Mouse (Mus musculus) kidney, embryonic 15.5 days (tissue): Measurements from ENCODE around the gene Nckap5l. TPM values are rescaled to one million over a fixed set of nuclear protein-coding genes. Genes with fewer than 3 reads are reported as not detected.

ENCODE experiments used
- ATAC-seq: fragments of 200-750 bp; cut with Nextera tagmentation; replicated peaks from 2 replicates; pipeline ENCODE4 v1.8.0; 2017; ENCODE audit warnings: moderate TSS enrichment; ENCODE audit not compliant: low FRiP score
- H3K27ac ChIP-seq: fragments of 300-500 bp; sonication (generic); 2 replicates; pipeline ENCODE4 v1.5.1; 2015; ENCODE audit warnings: mild to moderate bottlenecking, inconsistent platforms
- H3K27me3 ChIP-seq: fragments of 300-500 bp; sonication (generic); 2 replicates; pipeline ENCODE4 v1.6.1; 2015; ENCODE audit warnings: inconsistent platforms
- H3K36me3 ChIP-seq: fragments of 300-500 bp; sonication (generic); 2 replicates; pipeline ENCODE4 v1.6.1; 2015; ENCODE audit warnings: inconsistent platforms
- H3K4me1 ChIP-seq: fragments of 300-500 bp; sonication (generic); 2 replicates; pipeline ENCODE4 v1.6.1; 2015; ENCODE audit warnings: inconsistent platforms
- H3K4me2 ChIP-seq: fragments of 300-500 bp; sonication (generic); 2 replicates; pipeline ENCODE4 v1.6.1; 2015; ENCODE audit warnings: moderate library complexity, mild to moderate bottlenecking, inconsistent platforms
- H3K4me3 ChIP-seq: fragments of 300-500 bp; sonication (generic); replicated peaks from 2 replicates; pipeline ENCODE4 v1.5.1; 2015; ENCODE audit warnings: mild to moderate bottlenecking, inconsistent platforms
- H3K9ac ChIP-seq: fragments of 300-500 bp; sonication (generic); 2 replicates; pipeline ENCODE4 v1.6.1; 2015; ENCODE audit warnings: mild to moderate bottlenecking, inconsistent platforms
- H3K9me3 ChIP-seq: fragments of 300-500 bp; sonication (generic); replicated peaks from 2 replicates; pipeline ENCODE4 v1.6.1; 2016; ENCODE audit warnings: inconsistent platforms
- WGBS: fragments of 180-500 bp; shearing (Covaris S2); methylation state at CpG from one replicate; pipeline ENCODE4 v1.1.7; 2015; ENCODE audit warnings: mixed read lengths; 5-methylcytosine and 5-hydroxymethylcytosine counted together
- polyA plus RNA-seq: library from polyadenylated mRNA; unstranded; fragments of >200 nt; fragmentation: Nextera tagmentation; extraction: Ambion mirVana; gene quantifications from 2 replicates; pipeline ENCODE4 v1.2.1, GENCODE M21; 2015

The Nckap5l gene
- polyA plus RNA-seq, 1 experiment from 2014 or later: 11.1 TPM

DNA sequence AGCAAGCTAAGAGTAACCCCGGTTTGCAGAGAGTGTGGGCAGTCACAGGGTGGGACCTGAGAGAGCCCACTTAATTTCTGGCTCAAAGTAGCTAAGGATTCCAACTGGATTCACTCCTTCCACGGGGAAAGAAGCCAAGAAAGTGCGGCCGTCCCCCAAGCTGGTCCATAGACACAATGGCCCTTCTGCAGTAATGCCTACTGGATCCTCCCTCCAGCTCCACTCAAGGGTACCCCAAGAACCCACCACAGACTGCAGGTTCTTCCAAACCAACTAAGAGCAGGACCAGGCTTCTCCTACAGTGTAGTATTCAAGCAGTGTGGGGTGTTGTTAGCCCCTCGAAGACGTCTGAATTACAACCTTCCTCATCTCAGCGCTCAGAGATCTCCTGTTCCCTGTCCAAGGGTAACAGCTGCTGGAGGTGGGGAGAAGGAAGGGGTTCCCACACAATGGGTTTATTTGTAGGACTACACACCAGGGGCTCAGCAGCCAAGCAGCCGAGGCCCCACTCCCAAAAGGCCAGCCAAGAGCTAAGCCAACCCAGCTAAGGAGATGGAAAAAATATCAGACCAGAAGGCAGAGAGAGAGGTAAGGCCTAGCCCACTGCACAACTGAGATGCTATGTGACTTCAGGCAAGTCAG is 16.6 kb downstream of the Nckap5l start:
- H3K4me1 ChIP-seq: peaks cover 67% of the 10 kb centered on the region
- 0 out of 2 replicates have a peak, but pooled peaks have one; percentile 17 for ATAC-seq
- peaks cover 25% of the 10 kb centered on the region; the same call in 1 of the 2 replicates for H3K36me3 ChIP-seq
- H3K27me3 ChIP-seq: no peaks in the 10 kb centered on the region
- H3K4me3 ChIP-seq: no peak overlapping the region
- WGBS: 49% methylated on average over 8 of the region's 8 CpGs
- no peak overlapping the region for H3K4me2 ChIP-seq
- H3K9ac ChIP-seq: no peak overlapping the region
- H3K27ac ChIP-seq: peak overlapping the region; percentile 70
- H3K9me3 ChIP-seq: no peaks in the 10 kb centered on the region

DNA sequence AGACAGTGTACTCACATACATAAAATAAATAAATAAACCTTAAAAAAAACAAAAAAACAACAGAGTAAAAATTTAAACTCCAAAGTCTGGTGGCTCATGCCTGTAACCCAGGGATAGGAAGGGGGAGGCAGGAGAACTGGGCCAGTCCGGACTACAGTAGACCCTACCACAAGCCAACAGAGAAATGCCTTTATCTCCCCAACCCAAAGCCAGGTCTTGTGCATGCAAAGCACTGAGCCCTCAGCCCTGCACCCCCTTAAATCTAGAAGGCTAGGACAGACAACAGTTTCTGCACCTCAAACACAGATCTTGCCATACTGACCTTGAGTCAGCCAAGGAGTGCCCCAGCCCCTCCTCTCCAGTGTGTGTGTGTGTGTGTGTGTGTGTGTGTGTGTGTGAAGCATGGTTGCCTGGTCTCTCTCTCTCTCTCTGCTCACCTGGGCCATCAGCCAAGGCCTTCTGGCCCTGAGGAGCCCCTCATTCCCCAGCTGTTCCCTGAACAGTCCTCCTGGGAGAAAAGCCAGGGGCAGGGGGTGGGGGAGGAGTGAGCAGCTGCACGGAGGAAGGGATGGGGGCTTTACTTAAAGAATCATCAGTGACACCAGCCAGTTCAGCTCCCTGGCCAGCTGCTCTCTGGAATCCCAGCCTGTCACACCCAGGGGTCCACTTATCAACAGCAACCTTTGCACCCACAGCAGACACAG is 17.3 kb downstream of the Nckap5l start:
- Histone ChIP-seq H3K9ac (no peak overlapping the region), H3K36me3 (peaks cover 18% of the 10 kb centered on the region; the same call in 1 of the 2 replicates), H3K27me3 (no peaks in the 10 kb centered on the region), H3K4me2 (no peak overlapping the region), H3K27ac (peak overlapping the region; percentile 70), H3K4me3 (no peak overlapping the region), H3K4me1 (peaks cover 72% of the 10 kb centered on the region), H3K9me3 (no peaks in the 10 kb centered on the region)
- ATAC-seq: peak; percentile 66
- 42% methylated on average over 2 of the region's 2 CpGs for WGBS

DNA sequence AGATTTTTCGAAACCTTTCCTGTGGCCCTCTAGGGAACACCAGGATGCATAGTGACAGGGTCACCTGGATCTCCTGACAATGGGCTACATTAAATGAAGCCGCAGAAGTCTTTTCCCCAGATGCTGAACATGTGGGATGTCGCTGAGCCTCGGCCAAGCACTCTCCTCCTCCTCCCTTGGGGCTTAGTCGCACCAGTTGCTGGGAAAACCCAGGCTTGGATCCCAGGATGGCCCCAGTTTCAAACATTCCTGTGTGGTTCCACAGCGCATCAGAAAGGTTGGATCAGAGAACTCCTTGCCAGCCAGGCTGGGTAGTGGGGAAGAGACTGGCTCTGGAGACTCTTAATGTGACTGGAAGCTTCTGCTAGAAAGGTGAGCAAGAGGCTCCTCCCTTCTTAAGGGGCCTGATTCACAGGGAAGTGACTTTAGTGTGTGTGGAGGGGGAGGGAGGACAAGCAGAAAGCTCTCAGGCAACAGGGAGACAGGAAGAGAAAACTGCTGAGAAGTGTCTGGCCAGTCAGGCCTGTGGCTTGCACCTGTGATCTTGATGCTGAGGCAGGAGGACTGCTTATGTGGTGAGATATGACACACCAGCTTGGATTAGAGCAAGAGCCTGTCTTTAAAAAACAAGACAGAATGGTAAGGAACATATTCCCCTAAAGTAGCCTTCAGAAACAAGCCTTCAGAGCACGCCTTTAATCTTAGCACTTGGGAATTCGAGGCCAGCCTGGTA is 18.4 kb downstream of the Nckap5l start:
- Histone ChIP-seq H3K27ac (no peak overlapping the region), H3K27me3 (no peaks in the 10 kb centered on the region), H3K9ac (no peak overlapping the region), H3K9me3 (no peaks in the 10 kb centered on the region), H3K36me3 (peaks cover 13% of the 10 kb centered on the region; the same call in 1 of the 2 replicates), H3K4me3 (no peak overlapping the region), H3K4me2 (no peak overlapping the region), H3K4me1 (peaks cover 81% of the 10 kb centered on the region)
- no peak for ATAC-seq
- WGBS: 77% methylated on average over 8 of the region's 8 CpGs

DNA sequence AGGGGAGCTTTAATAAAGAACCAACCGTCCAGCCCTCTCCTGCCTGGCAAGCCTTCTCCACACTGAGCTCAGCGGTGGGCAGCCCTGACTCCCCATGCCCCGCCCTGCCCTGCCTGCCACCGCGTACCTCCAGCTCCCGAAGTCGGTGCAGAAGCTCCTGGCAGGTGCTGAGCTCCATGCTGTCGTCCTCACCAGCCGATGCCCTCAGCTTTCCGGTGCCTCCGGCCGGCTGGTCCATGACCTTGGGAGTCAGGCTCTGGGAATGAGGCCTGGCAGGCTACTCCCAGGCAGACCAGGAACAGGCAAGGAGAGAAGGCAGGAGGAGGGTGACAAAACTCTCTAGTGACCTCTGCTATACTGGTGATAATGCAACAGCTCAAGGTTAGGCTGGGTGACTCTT is 23.6 kb downstream of the Nckap5l start:
- no peak overlapping the region for H3K4me3 ChIP-seq
- no peak overlapping the region for H3K4me2 ChIP-seq
- peaks cover 46% of the 10 kb centered on the region for H3K36me3 ChIP-seq
- WGBS: 66% methylated on average over 12 of the region's 12 CpGs
- ATAC-seq: no peak; the same call in 1 of the 2 replicates
- H3K27ac ChIP-seq: no peak overlapping the region
- H3K27me3 ChIP-seq: no peaks in the 10 kb centered on the region
- no peak overlapping the region for H3K9ac ChIP-seq
- H3K9me3 ChIP-seq: no peaks in the 10 kb centered on the region
- H3K4me1 ChIP-seq: peaks cover 91% of the 10 kb centered on the region

DNA sequence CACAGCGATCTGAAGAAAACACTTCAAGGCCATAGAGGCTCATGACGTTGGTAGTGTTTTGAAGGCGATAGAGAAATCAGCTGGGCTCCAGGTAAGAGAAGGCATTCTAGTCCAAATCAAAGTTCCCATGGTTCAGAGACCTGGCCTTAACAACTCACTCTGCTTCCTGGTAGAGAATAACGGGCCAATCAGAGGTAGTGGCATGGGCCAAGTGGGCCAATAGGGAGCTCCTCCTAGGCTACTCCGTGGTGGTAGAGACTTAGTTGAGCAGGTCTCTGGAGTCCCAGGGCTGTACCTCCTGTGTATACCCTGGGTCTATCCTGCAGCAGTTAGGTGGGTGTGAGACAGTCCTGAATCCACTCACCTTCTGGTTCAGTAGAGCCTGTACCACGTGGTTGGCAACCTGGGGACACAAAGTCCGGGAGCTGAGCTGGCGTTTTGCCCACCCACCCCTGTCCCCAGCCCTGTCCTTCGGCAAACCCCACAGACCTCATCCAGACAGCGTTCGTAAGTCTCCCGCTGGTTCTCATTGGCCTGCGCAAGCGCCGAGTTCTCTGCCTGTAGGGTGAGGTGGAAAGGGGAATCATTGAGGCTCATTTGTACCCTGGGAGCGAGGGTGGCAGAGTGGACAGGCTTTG is 24.3 kb downstream of the Nckap5l start:
- Histone ChIP-seq H3K4me1 (peaks cover 84% of the 10 kb centered on the region), H3K36me3 (peaks cover 46% of the 10 kb centered on the region), H3K9me3 (no peaks in the 10 kb centered on the region), H3K4me3 (no peak overlapping the region), H3K4me2 (no peak overlapping the region), H3K9ac (no peak overlapping the region), H3K27me3 (no peaks in the 10 kb centered on the region), H3K27ac (no peak overlapping the region)
- 88% methylated on average over 16 of the region's 16 CpGs for WGBS
- no peak for ATAC-seq

DNA sequence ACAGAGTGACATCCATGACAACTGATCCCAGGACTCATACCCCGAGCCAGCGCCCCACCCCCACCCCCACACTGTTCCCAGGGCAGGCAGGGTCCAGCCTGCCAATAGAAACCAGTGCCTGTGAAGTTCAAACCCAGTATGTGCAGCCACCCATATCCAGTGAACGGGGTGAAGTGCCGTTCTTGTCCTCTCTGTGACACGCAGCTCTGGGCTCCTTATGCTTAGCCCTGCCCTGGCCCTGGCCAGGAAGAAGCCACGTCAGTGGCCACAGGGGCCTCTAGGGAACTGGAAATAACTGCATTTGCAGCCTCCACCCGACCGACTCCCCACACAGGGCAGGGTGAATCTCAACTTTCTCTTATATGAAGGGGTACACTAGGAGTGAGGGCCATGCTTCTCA is 25.6 kb downstream of the Nckap5l start:
- WGBS: 50% methylated on average over 8 of the region's 8 CpGs
- peak; percentile 61 for ATAC-seq
- no peaks in the 10 kb centered on the region for H3K9me3 ChIP-seq
- no peak overlapping the region for H3K4me3 ChIP-seq
- H3K4me1 ChIP-seq: peaks cover 76% of the 10 kb centered on the region
- no peak overlapping the region for H3K9ac ChIP-seq
- peak overlapping the region; percentile 78 for H3K27ac ChIP-seq
- H3K4me2 ChIP-seq: no peak overlapping the region
- H3K36me3 ChIP-seq: peaks cover 55% of the 10 kb centered on the region
- no peaks in the 10 kb centered on the region for H3K27me3 ChIP-seq

DNA sequence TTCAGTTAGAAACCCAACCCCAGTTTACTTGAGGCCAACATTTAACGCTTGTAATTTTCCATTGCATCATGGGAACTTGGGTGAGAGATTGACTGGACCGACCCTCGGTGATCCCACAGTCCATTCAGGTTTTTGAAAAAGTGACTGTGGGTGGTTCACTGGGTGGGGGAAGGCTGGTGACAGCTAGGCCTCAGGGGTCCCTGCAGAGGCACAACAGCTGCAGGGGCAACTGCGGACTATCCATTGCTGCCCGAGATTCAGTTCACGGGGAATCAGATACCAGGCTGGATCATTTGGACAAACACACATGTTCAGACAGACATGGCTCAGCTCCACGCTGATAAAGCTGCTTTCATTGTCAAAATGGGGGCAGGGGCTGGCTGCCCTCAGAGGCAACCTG is 26.0 kb downstream of the Nckap5l start:
- peaks cover 71% of the 10 kb centered on the region for H3K4me1 ChIP-seq

DNA sequence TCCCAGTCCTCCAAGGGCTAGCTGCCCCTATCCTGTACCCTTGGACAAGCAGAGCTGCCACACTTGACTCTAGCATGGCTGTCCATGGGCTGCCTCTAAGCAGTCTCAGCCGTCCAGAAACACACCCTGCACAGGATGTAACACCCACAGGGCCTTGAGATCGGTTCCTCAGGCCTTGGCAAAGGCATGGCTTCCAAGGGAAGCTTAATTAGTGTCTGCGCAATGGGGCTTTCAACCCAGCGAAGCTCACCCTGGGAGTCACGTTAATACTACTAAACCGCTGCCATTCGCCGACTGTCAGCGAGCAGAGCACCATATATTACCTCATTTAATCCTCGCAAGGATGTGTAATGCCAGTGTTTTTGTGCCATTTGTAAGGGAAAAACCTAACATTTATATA is 26.5 kb downstream of the Nckap5l start:
- H3K4me3 ChIP-seq: no peak overlapping the region
- H3K9me3 ChIP-seq: no peaks in the 10 kb centered on the region
- 85% methylated on average over 10 of the region's 10 CpGs for WGBS
- peak overlapping the region; percentile 78 for H3K27ac ChIP-seq
- H3K27me3 ChIP-seq: no peaks in the 10 kb centered on the region
- ATAC-seq: no peak
- peaks cover 67% of the 10 kb centered on the region for H3K4me1 ChIP-seq
- no peak overlapping the region for H3K9ac ChIP-seq
- H3K36me3 ChIP-seq: peaks cover 64% of the 10 kb centered on the region
- H3K4me2 ChIP-seq: no peak overlapping the region

More for the DNA sequence above, 26.0 kb downstream of the Nckap5l start:
- no peaks in the 10 kb centered on the region for H3K9me3 ChIP-seq
- H3K4me3 ChIP-seq: no peak overlapping the region
- no peak overlapping the region for H3K9ac ChIP-seq
- peak overlapping the region; percentile 78 for H3K27ac ChIP-seq
- no peak overlapping the region for H3K4me2 ChIP-seq
- peaks cover 60% of the 10 kb centered on the region for H3K36me3 ChIP-seq
- 55% methylated on average over 7 of the region's 7 CpGs for WGBS
- H3K27me3 ChIP-seq: no peaks in the 10 kb centered on the region
- ATAC-seq: no peak

DNA sequence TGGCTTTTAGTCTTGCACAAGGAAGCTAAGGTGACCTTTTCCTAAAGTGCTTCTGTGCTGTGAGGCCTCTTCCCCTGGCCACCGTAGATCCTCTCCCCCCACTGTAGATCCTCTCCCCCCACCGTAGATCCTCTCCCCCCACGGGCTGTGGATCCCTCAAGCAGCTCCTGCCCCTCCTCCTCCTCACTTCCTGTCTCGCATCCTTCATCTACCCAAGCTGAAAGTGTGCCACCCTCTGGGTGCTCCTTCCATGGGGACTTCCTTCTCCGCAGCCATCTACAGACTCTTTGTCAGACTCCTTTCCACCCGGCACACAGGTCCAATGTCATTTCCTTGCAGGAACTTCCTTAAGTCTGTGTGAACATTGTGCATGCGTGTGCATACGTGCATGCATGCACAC is 27.2 kb downstream of the Nckap5l start:
- no peaks in the 10 kb centered on the region for H3K27me3 ChIP-seq
- peaks cover 71% of the 10 kb centered on the region for H3K36me3 ChIP-seq
- no peaks in the 10 kb centered on the region for H3K9me3 ChIP-seq
- peak overlapping the region; percentile 78; the same call in 1 of the 2 replicates for H3K27ac ChIP-seq
- H3K4me3 ChIP-seq: no peak overlapping the region
- ATAC-seq: no peak
- H3K4me2 ChIP-seq: no peak overlapping the region
- H3K9ac ChIP-seq: no peak overlapping the region
- 77% methylated on average over 8 of the region's 8 CpGs for WGBS
- peaks cover 62% of the 10 kb centered on the region for H3K4me1 ChIP-seq

DNA sequence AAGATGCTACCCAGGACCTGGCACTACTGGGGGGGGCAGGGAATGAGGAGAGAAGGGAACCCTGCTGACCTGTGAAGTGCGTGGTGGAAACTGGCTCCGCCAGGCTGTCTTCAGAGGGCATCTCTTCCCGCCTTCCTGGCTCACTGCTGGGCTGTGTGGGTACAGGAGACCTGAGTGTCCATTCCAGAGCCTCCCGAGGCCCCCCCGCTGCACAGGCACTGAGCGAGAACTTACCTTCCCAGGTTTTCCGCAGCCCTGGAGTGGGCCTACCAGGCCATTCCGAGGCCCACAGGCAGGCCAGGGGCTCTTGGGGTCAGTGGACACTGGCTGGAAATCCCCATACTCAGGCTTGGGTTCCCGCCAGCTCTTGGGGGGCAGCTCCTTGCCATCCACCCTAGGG is 33.7 kb downstream of the Nckap5l start:
- Histone ChIP-seq H3K27me3 (no peaks in the 10 kb centered on the region), H3K9me3 (no peaks in the 10 kb centered on the region), H3K27ac (no peak overlapping the region), H3K9ac (no peak overlapping the region), H3K4me2 (no peak overlapping the region), H3K36me3 (peaks cover 65% of the 10 kb centered on the region), H3K4me3 (no peak overlapping the region), H3K4me1 (peaks cover 40% of the 10 kb centered on the region)
- 86% methylated on average over 9 of the region's 9 CpGs for WGBS
- no peak for ATAC-seq

DNA sequence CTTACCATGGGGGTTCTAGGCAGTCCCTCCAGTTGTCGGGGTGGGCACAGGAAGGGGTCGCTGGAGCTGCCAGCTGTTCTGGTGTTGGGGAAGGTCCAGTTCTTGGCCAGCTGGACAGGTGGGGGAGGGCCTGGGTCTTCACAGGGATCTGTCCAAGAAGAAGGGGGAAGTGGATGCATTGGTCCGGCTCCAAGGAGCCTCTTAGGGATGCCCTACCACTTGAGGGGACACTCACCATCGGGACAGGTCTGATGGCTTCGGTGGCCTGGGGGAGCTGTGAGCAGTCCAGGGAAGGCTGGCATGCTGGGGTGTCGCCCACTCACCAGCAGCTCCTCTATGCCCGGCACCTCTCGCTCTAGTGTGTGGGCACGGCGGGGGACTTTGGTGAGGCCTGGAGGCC is 34.4 kb downstream of the Nckap5l start:
- Histone ChIP-seq H3K4me3 (no peak overlapping the region), H3K36me3 (peaks cover 58% of the 10 kb centered on the region), H3K27ac (0 out of 2 replicates have a peak overlapping the region, but pooled peaks have one; percentile 9), H3K9me3 (no peaks in the 10 kb centered on the region), H3K4me2 (no peak overlapping the region), H3K4me1 (peaks cover 40% of the 10 kb centered on the region), H3K9ac (no peak overlapping the region), H3K27me3 (no peaks in the 10 kb centered on the region)
- ATAC-seq: no peak
- WGBS: 92% methylated on average over 10 of the region's 10 CpGs
